Mouse (Mus musculus) myocyte (in vitro differentiated cells): ENCODE measurements at regions not wholly inside any gene's neighbourhood (a gene's known extent, or its start where the extent isn't known, plus 50 kb on each side); places are given as distances from the start of the nearest gene placed in this dataset.

Experiments used
- CEBPB ChIP-seq: IDR thresholded peaks from 2 replicates; pipeline ENCODE4 v1.6.1; 2011; ENCODE audit warnings: mild to moderate bottlenecking, moderate library complexity; ENCODE audit not compliant: poor library complexity, insufficient read depth, severe bottlenecking
- E2F4 ChIP-seq: IDR thresholded peaks from one replicate; pipeline ENCODE4 v1.6.1; 2011; ENCODE audit warnings: mild to moderate bottlenecking, control low read depth, moderate library complexity; ENCODE audit not compliant: insufficient read depth
- MYOD1 ChIP-seq, 3 experiments: IDR thresholded peaks; one replicate each; pipeline ENCODE4 v1.6.1; 2011; ENCODE audit warnings: control low read depth in 2 of 3, low read depth in 2 of 3, mild to moderate bottlenecking in 2 of 3, moderate library complexity in 1 of 3; ENCODE audit not compliant: insufficient read length in 2 of 3, control insufficient read depth in 1 of 3
- MYOG ChIP-seq, 3 experiments: IDR thresholded peaks; one replicate each; pipeline ENCODE4 v1.6.1; 2011; ENCODE audit warnings: control low read depth in 2 of 3, low read depth in 2 of 3, mild to moderate bottlenecking in 2 of 3; ENCODE audit not compliant: insufficient read length in 2 of 3, control insufficient read depth in 1 of 3, insufficient read depth in 1 of 3
- POLR2A ChIP-seq: IDR thresholded peaks from one replicate; pipeline ENCODE4 v1.6.1; 2011; ENCODE audit warnings: low read depth, mild to moderate bottlenecking, control low read depth, moderate library complexity; ENCODE audit not compliant: insufficient read length
- POLR2AphosphoS2 ChIP-seq: IDR thresholded peaks from one replicate; pipeline ENCODE4 v1.6.1; 2011; ENCODE audit warnings: low read depth, control low read depth; ENCODE audit not compliant: insufficient read length
- REST ChIP-seq: IDR thresholded peaks from one replicate; pipeline ENCODE4 v1.6.1; 2011; ENCODE audit warnings: mild to moderate bottlenecking, control low read depth, moderate library complexity; ENCODE audit not compliant: insufficient read depth, insufficient read length
- SRF ChIP-seq: IDR thresholded peaks from one replicate; pipeline ENCODE4 v1.6.1; 2011; ENCODE audit warnings: low read depth; ENCODE audit not compliant: control insufficient read depth, insufficient read length
- USF1 ChIP-seq: IDR thresholded peaks from one replicate; pipeline ENCODE4 v1.6.1; 2011; ENCODE audit warnings: low read depth, mild to moderate bottlenecking, control low read depth, moderate library complexity

DNA sequence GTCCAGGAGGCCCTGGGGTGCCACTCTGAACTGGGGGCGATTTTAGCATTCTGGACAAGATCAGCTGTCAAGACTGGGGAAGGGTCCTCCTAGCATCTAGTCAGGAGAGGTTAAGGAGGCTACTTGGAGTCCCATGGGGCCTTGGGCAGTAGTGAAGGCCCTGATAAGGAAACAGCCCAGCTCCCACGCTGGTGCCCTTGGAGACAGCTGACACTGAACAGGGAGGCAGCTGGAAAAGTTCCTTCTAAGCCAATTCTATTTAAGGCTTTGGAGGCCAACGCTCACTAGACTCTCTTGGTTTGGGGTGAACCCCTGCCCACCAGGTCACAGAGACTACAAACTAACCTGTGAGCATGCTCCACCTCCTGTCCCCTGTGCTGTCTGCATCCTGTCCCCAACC, 53.8 kb upstream of the Prdm11 start:
- TF ChIP-seq POLR2A (no peak), USF1 (no peak), REST (no peak), MYOD1 (IDR thresholded peaks at IDR 0.05; ENCODE audit: control insufficient read depth in 1 of 3, insufficient read length in 2 of 3, low read depth in 2 of 3) (no peak), CEBPB (no peak), SRF (no peak), E2F4 (no peak), POLR2AphosphoS2 (no peak), MYOG (IDR thresholded peaks at IDR 0.05; ENCODE audit: control insufficient read depth in 1 of 3, insufficient read depth in 1 of 3, insufficient read length in 2 of 3, low read depth in 2 of 3) (no peak)
